Mouse (Mus musculus) ES-E14 (cell line): ENCODE data around the gene Hecw2. TPM values are rescaled to one million over a fixed set of nuclear protein-coding genes. Genes with fewer than 3 reads are reported as not detected.

Experiments
- DNase-seq: peaks from one replicate; pipeline ENCODE4 v3.0.0-alpha.2; 2013; ENCODE audit warnings: low read depth, low spot score
- H3K27ac ChIP-seq: 2 replicates; pipeline ENCODE4 v1.5.1; 2012; ENCODE audit warnings: low read depth, mild to moderate bottlenecking, low read length, moderate library complexity, mixed read lengths; ENCODE audit not compliant: poor library complexity, insufficient read depth, severe bottlenecking
- H3K36me3 ChIP-seq: 2 replicates; pipeline ENCODE4 v1.6.1; 2012; ENCODE audit warnings: mild to moderate bottlenecking, low read length, moderate library complexity, mixed read lengths; ENCODE audit not compliant: control insufficient read depth, poor library complexity, insufficient read depth, severe bottlenecking
- H3K4me1 ChIP-seq, 2 experiments: fragments of 150-350 bp in 1 of 2; sonication (generic) in 1 of 2; 2 replicates each; pipeline ENCODE4 v1.6.1; 2012; ENCODE audit warnings: low read length in 2 of 2, mild to moderate bottlenecking in 1 of 2, mixed read lengths in 1 of 2; ENCODE audit not compliant: control insufficient read depth in 2 of 2, insufficient read depth in 2 of 2, poor library complexity in 1 of 2
- H3K4me3 ChIP-seq, 2 experiments: fragments of 150-350 bp in 1 of 2; sonication (generic) in 1 of 2; 2 replicates each; pipeline ENCODE4 v1.5.1; 2012; ENCODE audit warnings: low read length in 2 of 2, low read depth in 1 of 2, mild to moderate bottlenecking in 1 of 2, mixed read lengths in 1 of 2; ENCODE audit not compliant: insufficient read depth in 1 of 2, poor library complexity in 1 of 2, severe bottlenecking in 1 of 2
- H3K9ac ChIP-seq: 2 replicates; pipeline ENCODE4 v1.6.1; 2012; ENCODE audit warnings: low read depth, mild to moderate bottlenecking, low read length, mixed read lengths; ENCODE audit not compliant: poor library complexity, insufficient read depth, severe bottlenecking
- H3K9me3 ChIP-seq: fragments of 150-350 bp; sonication (generic); 2 replicates; pipeline ENCODE4 v1.6.1; 2012; ENCODE audit warnings: low read depth, mild to moderate bottlenecking, low read length; ENCODE audit not compliant: control insufficient read depth, insufficient read depth
- CHD2 ChIP-seq: IDR thresholded peaks from 2 replicates; pipeline ENCODE4 v1.6.1; 2014; ENCODE audit warnings: mild to moderate bottlenecking, low read depth, low read length, inconsistent platforms
- HCFC1 ChIP-seq: IDR thresholded peaks from 2 replicates; pipeline ENCODE4 v1.6.1; 2012; ENCODE audit warnings: low read length, inconsistent platforms, borderline replicate concordance; ENCODE audit not compliant: insufficient read depth
- MAFK ChIP-seq: IDR thresholded peaks from 2 replicates; pipeline ENCODE4 v1.6.1; 2014; ENCODE audit warnings: mild to moderate bottlenecking, low read depth, low read length, inconsistent platforms; ENCODE audit not compliant: insufficient read depth
- ZC3H11A ChIP-seq: IDR thresholded peaks from 2 replicates; pipeline ENCODE4 v1.6.1; 2012; ENCODE audit warnings: low read depth, mild to moderate bottlenecking, inconsistent platforms, low read length, borderline replicate concordance
- ZNF384 ChIP-seq: IDR thresholded peaks from 2 replicates; pipeline ENCODE4 v1.6.1; 2012; ENCODE audit warnings: low read depth, low read length, inconsistent platforms
- in situ Hi-C, 2 experiments: fragments of 600-800 bp; cut with MboI; formaldehyde crosslinking; loops; one replicate each; pipeline ENCODE4 v1.15.1; 2025; ENCODE audit warnings: low sequenced_read_pairs in 2 of 2, inconsistent platforms in 1 of 2; ENCODE audit not compliant: unreplicated experiment in 2 of 2
- total RNA-seq: library from RNA; depleted of rRNA; stranded (reverse); fragments of 300-350 nt; gene quantifications from 2 replicates; pipeline ENCODE4 v1.2.3, GENCODE M21; 2012

The Hecw2 gene
- total RNA-seq, 1 experiment, result 6.6 TPM

DNA sequence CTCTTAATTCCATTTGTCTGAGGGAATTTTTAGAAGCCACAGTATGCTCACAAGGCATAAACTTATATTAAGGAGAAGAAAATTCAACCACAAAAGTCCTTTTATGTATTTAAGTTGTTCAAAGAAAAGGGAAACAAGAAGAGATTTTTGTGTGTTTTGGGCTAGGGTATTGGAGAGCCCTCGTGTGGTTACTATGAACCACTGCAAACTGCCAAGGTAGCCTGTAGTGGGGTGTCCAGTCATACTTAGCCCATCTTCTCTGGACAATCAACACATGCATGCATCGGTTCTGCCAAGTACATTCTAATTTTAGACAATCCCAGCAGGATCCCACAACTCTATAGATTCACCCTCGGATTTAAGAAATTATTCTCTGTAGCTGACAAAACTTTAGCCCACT lies 304.6 kb downstream of the Hecw2 start:
- Histone ChIP-seq H3K9me3 (no peaks in the 10 kb centered on the region), H3K9ac (no peak overlapping the region), H3K27ac (no peak overlapping the region), H3K4me1 (peaks cover 0 to 2% of the 10 kb centered on the region in 2 experiments; a peak in 1 of 4 replicates), H3K36me3 (no peaks in the 10 kb centered on the region), H3K4me3 (no peak overlapping the region)
- no peak for DNase-seq
- TF ChIP-seq HCFC1, result no peak
- peak; percentile 67; the same call in 1 of the 2 replicates for TF ChIP-seq ZC3H11A
- in situ Hi-C loops, result loop anchor here in 1 of 2 experiments (25.0 kb wide), 1 partner anchor 178 kb away; the partner anchor contains the start of gene Dnah7a

DNA sequence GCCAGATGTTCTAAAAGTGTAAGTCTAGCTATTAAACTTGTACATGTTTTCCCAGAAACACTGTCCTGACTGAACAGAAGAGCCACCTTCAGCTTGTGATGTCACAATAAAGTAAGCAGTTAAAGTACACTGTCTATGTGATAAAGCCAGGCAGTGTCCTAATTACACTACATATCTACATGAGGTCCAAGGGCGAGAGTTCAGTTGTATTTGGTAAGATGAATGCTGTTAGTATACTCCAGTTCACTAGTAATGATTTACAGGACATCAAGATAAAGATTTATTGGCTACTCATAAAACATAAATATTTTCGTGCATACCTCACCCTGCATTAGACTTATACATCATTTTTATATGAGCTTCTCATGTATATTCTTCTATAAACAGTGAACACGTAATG lies 305.2 kb downstream of the Hecw2 start:
- DNase-seq, result no peak
- in situ Hi-C loops, result loop anchor here in 1 of 2 experiments (25.0 kb wide), 1 partner anchor 178 kb away; the partner anchor contains the start of gene Dnah7a
- no peak for TF ChIP-seq HCFC1
- no peak for TF ChIP-seq ZNF384
- TF ChIP-seq ZC3H11A, result no peak
- no peak for TF ChIP-seq CHD2
- no peak for TF ChIP-seq MAFK
- H3K27ac ChIP-seq, result no peak overlapping the region
- H3K9me3 ChIP-seq, result no peaks in the 10 kb centered on the region
- no peak overlapping the region for H3K4me3 ChIP-seq
- no peak overlapping the region for H3K9ac ChIP-seq
- peaks cover 0 to 2% of the 10 kb centered on the region in 2 experiments; a peak in 1 of 4 replicates for H3K4me1 ChIP-seq
- no peaks in the 10 kb centered on the region for H3K36me3 ChIP-seq

DNA sequence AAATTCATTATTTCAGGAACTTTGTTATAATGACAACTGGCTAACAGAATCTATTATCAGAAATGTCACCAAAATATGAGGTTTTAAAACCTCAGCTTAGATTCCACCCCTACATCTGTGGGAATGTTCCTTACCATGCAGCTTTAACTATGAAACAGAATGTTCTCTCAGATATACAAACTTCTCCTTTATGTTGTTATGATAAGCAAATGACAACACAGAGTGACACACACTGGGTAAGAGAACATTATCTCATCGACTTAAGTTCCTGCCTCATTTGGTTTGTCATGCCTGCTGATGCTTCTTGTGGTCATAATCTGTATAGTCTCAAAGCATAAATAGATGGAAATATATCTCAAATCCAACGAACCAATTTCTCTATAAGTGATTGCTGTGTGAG lies 312.5 kb downstream of the Hecw2 start:
- no peaks in the 10 kb centered on the region for H3K9me3 ChIP-seq
- H3K4me1 ChIP-seq, result no peaks in the 10 kb centered on the region
- no peak for DNase-seq
- H3K36me3 ChIP-seq, result no peaks in the 10 kb centered on the region
- TF ChIP-seq HCFC1 (no peak), ZNF384 (no peak), CHD2 (no peak), MAFK (no peak), ZC3H11A (no peak)
- H3K4me3 ChIP-seq, result no peak overlapping the region
- H3K27ac ChIP-seq, result no peak overlapping the region
- no peak overlapping the region for H3K9ac ChIP-seq
- in situ Hi-C loops, result loop anchor here in 1 of 2 experiments (25.0 kb wide), 1 partner anchor 170 kb away; the partner anchor contains the start of gene Dnah7a

DNA sequence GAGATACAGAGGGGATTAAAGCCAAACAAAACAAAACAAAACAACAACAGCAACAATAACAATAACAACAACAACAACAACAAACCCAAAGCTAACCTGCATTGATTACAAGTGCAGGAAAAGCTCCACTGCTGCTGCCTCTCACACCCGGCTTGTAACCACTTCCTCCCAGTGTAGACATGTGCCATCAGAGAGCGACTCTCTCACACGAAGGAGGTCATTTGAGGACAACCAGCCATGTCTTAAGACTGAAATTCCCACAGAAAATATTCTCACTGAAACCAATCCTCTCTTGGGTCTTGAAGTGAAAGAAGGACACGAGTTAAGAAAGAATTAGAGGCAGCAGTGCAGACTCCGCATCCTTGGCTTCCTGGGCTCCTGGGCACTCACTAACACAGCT lies 319.0 kb downstream of the Hecw2 start:
- Histone ChIP-seq H3K27ac (no peak overlapping the region), H3K36me3 (no peaks in the 10 kb centered on the region), H3K9ac (no peak overlapping the region), H3K9me3 (no peaks in the 10 kb centered on the region), H3K4me1 (no peaks in the 10 kb centered on the region), H3K4me3 (no peak overlapping the region)
- in situ Hi-C loops, result loop anchor here in 1 of 2 experiments (25.0 kb wide), 1 partner anchor 164 kb away; the partner anchor contains the start of gene Dnah7a
- DNase-seq, result no peak
- no peak for TF ChIP-seq MAFK
- no peak for TF ChIP-seq ZC3H11A
- no peak for TF ChIP-seq ZNF384
- TF ChIP-seq CHD2, result no peak
- TF ChIP-seq HCFC1, result no peak

DNA sequence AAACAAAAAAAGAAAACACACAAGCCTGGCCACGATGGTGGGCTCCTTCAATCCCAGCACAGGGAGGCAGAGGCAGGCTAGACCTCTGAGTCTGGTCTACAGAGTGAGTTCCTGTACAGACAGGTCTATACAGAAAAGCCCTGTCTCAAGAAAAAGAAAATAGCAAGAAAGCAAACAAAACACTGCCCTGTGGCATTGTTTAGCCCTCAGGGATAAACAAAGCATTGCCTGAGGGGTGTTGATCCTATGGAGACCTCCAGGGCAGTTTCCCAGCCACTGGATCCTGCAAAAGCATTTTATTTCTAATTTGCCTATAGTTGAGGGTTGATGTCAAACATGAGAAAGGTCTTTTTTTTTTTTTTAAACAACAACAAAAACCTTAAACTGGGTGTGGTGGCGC lies 327.7 kb downstream of the Hecw2 start:
- peak overlapping the region; percentile 7; the same call in 1 of the 2 replicates for H3K27ac ChIP-seq
- H3K36me3 ChIP-seq, result no peaks in the 10 kb centered on the region
- TF ChIP-seq HCFC1 (no peak), ZC3H11A (no peak), ZNF384 (no peak), MAFK (no peak), CHD2 (no peak)
- no peak overlapping the region for H3K9ac ChIP-seq
- in situ Hi-C loops, result no loop called here
- no peak overlapping the region for H3K4me3 ChIP-seq
- peaks cover 5% of the 10 kb centered on the region in 2 experiments for H3K4me1 ChIP-seq
- no peaks in the 10 kb centered on the region for H3K9me3 ChIP-seq
- DNase-seq, result peak; percentile 22
